Mouse (Mus musculus) cerebellum, adult (tissue): ENCODE data around the gene Vasn.
A peak's percentile ranks its signal among the peaks of the same experiment; 100 is the strongest.

ENCODE experiments used
- ATAC-seq: cut with Nextera tagmentation; 2 replicates; pipeline ENCODE4 v1.9.2; 2017; ENCODE audit warnings: mild to moderate bottlenecking, moderate library complexity, mixed read lengths; ENCODE audit not compliant: insufficient number of reproducible peaks, low FRiP score, low TSS enrichment

Gene Vasn

DNA sequence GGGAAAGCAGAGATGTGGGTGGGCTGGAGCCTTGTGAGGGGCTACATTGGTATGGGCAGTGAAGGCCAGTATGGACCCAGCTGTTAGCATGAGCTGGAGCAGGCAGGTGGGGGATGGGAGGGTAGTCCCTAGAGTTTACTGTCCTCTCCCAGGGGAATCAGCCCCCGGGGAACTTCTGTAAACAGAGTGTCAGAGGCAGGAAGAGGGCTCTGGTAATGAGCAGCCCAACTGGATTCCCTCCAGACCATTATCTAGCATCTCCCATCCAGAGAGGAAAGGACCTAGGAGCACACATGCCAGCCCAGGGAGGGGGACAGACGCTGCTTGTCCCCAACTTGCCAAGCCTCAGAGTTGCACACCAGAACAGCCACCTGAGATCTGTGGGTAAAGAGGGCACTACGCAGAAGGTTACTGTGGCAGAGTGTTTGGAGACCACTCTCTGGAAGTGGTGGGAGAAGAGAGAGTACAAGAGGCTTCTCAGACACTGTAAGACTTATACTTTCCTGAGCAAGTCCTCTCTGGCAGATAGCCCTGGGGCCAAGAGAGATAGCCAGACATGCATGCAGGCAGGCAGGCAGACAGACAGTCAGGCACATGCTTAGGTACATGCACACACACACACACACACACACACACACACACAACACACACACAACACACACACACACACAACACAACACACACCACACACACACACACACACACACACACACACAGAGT is 1.5 kb downstream of the Vasn start:
- ATAC-seq, result no peak

DNA sequence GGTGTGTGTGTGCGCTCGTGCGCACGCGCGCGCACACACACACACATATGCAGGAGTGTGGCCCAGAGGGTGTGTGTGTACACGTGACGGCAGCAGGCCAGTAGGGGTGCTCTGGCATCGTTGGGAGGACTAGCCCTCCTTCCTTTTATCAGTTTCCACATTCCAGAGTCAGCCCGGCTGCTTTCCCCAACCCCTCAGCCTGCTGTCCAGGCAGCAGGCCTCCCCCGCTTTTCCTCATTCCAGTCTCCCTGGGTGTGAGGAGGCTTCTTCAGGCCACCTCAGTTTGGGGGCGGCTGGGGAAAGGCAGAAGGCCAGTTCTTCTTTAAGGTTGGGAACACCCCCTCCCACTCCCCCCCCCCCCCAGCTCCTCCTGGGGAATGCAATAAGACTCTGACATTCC is 2.4 kb downstream of the Vasn start:
- no peak for ATAC-seq

DNA sequence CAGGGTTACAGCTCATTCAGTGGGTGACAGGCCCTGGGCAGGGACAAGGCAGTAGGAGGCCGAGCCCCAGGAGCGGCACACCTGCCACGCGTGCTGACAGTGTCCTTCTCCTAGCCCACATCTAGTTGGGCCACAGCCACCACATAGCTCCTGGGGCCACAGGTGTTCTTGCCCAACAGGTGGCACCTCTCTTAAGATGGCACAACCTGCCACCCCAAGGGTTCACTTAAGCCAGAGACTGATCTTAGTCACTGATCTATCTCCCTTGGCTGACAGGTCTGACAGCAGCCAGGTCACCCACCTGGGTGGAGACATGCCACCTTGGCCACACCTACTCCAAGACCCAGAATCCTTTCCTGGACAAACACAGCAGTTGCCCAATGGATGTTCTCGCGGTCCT is 3.2 kb downstream of the Vasn start:
- ATAC-seq, result no peak

DNA sequence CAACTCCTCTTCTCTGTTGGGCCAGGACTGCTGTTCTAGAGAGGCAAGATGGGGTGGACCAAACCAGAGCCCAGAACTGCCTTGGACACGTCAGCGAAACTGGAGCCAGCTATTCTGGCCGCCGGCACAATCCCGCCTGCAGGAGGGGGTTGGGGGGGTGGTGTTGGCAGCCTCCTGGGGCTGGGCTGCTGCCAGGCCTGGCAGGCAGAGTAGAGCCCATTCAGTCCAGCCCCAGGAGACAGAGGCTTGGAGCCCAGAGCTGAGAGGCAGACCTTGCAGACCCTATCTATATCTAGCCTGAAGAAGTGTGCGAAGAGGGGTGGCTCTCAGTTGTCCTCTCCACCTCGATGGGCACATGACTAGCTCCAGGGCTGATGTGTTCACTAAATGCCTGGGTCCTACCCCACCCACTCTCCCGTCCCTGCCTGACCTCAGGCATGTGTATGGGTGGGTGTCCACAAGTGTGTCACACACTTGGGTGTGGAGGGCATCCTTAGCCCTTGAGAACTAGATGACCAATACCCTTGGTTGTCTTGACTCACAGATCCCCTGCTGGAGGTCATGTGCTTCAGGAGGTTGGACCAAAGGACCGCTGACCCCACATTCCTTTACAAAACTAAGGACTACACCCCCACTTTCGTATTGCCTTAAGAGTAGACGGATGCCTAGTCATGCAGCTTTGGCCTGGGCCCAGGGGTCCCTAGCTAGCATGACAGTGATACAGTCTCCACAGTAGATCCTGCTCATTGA is 4.1 kb downstream of the Vasn start:
- ATAC-seq, result peak; percentile 53; the same call in 1 of the 2 replicates

DNA sequence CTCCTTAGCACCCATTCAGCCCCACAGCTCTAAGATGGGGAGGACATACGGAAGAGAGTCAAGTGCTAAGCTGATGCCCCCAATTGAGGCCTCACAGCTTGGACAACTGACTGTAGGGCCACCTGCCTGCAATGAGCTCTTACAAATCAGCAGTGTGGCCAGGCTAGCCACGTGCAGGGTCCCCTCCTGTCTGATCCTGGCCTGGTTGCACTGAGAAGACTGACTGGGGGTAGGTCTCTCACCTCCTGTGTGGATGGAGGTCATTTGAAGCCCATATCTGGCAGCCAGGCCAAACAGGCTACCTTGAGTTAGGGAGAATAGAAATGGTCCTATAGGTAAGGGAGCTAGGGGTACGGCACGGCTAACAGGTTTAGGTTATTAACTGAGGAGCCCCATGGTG is 6.1 kb downstream of the Vasn start:
- ATAC-seq, result no peak

DNA sequence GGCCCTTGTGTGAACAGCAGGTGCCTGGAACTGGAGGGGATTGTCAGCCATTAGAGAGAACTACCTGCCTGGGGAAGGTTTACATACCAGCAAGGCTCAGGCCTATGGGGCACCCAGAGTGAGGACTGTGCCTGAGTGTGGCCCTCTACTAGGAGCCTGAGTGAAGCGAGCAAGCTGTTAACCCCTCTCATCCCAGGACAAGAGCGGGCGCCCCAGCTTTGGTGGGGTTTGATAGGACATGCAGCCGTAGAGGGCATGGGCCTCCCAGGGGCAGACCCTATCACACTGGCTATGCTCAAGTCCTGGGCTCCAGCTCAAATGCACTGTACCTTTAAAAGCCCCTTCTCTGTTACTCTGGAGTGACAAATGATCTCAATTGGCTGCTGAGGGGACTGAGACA is 7.1 kb downstream of the Vasn start:
- no peak for ATAC-seq

DNA sequence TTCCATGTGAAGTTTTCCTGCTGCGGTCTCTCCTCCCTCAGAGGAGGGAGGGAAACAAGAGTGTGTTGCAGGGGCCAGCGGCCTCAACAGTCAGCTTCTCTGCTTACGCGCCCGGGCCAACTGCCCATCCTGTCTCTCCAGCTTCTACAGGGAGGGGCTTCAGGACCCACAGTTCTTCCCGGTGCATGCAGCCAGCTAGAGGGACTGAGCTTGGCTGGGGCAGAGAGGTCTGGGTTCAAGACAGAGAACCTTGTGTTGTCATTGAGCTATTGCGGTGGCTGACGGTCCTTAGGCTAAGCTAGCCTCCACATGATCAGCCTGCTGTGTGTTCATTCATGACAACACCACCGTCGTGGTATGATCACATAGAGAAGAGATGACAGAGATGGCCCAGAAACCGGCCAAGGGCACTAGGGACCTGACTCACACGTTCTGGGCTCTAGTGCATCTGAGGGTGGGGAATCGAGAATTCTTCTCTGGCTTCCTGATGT is 8.0 kb downstream of the Vasn start:
- no peak for ATAC-seq

DNA sequence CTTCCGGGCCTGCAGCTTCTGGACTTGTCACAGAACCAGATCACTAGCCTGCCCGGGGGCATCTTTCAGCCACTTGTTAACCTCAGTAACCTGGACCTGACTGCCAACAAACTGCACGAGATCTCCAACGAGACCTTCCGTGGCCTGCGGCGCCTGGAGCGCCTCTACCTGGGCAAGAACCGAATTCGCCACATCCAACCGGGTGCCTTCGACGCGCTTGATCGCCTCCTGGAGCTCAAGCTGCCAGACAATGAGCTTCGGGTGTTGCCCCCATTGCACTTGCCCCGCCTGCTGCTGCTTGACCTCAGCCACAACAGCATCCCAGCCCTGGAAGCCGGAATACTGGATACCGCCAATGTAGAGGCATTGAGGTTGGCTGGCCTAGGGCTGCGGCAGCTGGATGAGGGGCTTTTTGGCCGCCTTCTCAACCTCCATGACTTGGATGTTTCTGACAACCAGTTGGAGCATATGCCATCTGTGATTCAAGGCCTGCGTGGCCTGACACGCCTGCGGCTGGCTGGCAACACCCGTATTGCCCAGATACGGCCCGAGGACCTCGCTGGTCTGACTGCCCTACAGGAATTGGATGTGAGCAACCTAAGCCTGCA is 8.8 kb downstream of the Vasn start:
- ATAC-seq, result no peak

DNA sequence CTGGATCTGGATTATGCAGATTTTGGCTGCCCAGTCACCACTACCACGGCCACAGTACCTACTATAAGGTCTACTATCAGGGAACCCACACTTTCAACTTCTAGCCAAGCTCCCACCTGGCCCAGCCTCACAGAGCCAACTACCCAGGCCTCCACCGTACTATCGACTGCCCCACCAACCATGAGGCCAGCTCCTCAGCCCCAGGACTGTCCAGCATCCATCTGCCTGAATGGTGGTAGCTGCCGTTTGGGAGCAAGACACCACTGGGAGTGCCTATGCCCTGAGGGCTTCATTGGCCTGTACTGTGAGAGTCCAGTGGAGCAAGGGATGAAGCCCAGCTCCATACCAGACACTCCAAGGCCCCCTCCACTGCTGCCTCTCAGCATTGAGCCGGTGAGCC is 9.5 kb downstream of the Vasn start:
- ATAC-seq, result no peak

DNA sequence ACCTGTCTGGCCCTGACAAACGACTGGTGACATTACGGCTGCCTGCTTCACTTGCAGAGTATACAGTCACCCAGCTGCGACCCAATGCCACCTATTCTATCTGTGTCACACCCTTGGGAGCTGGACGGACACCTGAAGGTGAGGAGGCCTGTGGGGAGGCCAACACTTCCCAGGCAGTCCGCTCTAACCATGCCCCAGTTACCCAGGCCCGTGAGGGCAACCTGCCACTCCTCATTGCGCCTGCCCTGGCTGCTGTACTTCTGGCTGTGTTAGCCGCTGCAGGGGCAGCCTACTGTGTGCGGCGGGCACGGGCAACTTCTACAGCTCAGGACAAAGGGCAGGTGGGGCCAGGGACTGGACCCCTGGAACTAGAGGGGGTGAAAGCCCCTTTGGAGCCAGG is 10.0 kb downstream of the Vasn start:
- ATAC-seq, result no peak

DNA sequence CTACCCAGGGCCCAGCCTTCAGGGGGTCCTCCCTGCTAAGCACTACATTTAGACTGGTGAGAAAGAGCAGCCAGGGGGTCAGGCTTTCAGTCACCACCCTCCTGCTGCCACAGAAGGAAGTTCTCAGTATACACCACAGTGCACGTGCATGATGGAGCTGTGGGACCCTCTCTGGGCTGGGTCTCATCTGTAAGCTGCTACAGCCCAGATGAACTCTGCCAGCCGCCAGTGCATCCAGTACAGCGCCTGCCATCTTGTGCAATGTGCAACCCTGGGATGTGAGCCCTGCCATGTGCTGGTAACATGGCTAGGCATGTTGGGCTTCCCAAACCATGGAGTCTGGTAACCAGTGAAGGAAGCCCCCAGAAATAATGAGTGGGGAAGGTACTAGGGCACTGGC is 10.4 kb downstream of the Vasn start:
- ATAC-seq, result no peak

DNA sequence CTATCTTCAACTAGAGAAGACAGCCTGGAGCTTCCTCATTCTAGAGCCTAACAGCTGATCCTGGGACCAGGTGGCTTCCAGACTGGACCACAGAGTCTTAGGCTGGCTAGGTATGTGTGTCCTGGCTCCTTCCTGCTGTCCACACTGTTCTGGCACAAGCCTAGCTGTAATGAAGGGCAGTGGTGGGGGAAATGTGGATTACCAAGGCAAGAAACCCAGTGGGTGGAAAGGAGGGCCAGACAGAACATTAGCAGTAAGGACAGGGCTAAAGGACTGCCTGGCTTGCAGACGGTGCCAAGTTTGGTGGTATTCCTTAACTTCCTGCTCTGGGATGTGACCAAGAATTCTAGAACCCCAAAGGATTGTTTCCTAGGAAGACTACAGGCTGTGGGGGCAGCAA is 11.3 kb downstream of the Vasn start:
- no peak for ATAC-seq

DNA sequence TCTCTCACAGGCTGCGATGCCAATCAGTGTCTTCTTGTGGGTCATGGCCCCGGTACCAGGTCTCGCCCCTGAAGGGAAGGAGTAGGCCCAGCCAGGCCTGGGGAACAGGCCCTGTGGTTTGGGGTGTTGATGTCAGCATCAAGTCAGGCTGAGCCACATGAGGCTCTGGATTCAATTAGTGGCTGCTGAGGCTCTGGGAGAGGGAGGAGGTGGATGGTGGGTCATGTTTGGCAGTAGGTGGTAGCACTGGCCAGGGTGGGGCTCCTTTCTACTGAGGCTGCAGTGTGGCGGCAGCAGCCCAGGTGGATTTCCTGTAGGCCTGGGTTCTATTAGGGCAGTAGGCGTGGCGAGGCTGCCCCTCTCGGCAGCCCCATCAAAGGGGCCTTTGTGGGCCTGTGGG is 11.9 kb downstream of the Vasn start:
- no peak for ATAC-seq

DNA sequence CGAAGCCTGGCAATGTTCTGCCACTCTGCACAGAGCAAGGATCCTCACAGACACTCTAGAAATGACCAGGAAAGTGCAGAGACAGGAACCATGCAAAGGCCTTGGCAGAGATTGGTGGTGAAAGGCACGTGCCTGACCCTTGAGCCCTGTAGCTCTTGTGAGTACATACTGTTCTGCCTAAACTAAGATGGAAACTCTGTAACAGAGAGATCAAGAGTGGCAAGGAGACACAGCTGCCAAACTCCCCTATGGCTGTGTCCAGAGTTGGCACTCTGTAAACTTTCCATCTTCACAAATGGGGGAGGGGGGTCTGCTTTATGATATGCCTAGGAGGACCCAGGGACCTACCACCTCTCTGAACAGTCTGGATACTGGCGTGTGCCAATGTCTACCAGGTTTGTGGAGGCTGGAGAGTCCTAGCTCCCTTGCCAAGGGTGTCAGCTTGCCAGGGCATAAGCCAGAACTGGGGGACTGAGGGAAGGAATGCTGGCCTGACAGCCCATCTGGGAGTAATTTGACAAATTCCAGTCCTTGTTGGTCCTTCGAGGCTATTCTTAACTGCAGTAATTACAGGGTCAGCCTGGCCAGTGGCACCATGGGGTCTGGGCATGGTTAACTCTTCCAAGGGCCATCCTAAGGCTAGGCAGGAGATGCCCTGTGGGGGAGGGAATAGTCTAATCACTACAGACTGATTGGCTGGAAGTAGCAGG is 13.1 kb downstream of the Vasn start:
- ATAC-seq, result peak; percentile 84

DNA sequence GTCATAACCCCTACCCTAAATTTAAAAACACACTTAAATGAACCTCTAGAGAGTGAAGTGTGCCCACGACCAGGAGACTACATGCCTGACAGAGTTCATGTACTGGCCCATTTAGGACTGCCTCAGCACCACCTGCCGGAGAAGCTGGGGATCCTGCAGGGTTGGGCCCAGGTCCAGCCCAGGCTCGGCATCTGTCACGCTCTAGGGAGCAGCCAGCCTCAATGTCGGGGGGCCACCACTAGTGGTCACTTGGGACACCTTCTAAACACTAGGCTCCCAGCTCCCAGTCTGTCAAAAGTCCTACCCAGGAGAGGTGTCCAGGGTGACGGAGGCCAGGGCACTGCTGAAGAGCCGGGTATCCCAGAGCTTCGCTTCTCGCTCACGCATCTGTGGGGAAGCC is 15.0 kb downstream of the Vasn start:
- no peak for ATAC-seq

DNA sequence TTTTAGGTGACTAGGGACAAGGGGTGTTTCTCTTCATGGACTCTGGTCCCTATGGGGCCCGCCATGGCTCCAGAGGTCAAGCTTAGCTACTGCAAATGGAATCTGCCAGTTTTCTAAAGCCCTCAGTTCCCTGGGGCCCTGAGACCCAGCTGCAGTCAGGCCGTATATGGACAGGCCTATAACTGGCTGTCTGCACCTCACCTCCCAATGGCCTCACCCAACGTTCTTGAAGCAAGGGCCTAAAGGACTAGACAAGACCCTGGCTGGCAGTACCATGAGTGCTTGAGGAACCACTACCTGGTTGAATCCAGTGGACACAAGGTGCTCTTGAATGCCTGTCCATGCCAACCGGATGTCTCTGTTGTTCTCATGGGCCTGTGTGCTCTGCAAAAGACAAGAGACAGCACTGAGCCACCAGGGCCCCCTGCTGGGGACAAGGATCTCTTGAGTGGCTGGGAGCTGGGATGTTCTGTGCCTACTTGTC is 15.6 kb downstream of the Vasn start:
- ATAC-seq, result no peak

DNA sequence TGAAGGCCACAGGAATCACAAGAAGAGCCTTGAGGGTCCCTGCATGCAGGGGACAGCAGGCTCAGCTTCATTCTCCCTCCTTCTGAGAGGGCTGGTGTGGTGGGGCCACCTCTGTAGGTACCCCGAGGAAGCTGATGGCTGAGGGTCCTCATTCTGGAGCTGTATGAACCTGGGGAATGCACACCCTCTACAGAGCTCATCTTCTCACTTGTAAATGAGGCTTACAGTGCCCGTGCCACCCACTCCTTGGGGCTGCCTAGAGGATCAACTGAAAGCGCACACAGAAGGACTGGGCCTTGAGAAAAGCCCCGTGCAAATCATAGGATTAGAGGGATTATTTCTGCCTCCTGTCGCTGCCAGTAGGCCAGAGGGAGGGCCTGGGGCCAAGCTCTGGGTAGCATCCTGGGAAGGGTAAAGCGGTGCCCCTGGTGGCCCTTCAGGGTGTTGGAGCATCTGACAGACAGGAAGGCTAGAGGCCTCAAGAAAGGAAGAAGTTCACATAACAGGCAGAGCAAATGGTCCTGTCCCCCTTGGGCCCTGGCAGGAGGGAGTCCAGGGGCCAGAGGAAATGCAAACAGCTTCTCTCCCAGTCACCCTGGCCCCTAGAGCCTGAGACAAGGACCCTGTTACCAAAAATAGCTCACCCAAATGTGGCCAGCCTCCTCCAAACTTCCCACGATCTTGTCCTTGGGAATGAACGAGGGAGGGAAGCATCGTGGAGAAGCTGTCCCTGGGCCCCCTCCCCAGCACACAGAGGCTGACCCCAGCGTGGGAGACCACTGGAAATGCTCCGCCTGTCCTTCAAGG is 16.2 kb downstream of the Vasn start:
- no peak for ATAC-seq

DNA sequence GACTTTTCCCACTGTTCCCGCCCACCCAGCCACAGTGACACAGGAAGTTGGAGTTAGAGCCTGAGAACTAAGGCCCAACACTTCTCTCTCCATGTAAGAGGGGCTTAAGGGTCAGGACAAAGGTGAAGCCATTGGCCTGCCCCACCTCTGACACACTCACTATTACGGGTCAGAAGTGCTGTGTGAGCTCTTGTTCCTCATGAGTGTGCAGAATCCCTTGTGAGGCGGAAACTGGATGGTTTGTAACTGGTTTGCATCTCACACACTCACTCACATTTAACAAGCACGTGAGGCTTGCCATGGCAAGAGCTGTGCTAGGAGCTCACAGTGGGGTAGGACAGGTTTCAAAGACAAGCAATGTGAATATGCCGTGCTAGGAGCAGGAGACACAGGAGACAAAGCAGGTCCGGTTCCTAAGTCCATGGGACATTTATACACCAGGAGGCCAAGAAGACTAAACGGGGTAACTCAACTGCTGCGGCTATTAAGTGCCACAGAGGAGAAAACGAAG is 16.9 kb downstream of the Vasn start:
- no peak for ATAC-seq

DNA sequence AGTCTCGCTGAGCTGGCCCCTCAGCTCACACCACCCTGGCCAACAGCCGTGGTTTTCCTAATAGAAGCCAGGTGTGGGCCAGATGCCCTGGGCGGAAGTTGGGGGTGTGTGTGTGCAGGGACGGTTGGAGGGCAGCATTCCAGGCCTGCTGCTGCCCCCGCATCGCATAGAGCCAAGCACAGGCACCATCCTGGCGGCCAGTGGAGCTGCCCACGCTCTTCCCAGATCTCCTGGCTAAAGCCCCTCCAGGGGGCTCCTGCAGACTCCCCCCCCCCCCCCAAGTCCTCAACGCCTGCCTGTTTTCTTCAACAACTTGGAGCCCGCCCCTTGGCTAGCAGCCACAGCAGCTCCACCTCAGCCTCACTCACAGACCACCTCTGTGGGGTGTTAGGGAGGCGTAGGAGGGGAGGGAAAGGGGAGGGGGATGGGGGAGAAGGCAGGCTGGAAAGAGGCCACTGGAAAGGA is 19.1 kb downstream of the Vasn start:
- ATAC-seq, result no peak

DNA sequence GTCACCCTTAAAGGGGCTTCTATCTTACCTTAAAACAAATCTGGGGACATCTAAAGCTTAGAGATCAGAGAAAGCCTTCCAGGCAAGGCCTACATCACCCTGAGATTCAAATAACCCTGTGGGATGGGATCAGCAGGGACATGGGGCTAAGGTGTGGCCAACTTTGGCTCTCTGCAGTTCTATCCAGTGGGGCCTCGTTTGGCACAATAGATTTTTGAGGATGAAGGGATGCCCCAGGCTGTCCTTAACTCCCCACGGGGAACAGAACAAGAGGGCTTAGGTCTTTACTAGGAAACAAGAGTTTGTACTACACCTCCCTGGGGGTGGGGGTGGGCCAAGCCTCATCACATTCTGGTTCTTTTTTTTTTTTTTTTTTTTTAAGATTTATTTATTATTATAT is 19.6 kb downstream of the Vasn start:
- ATAC-seq, result no peak
